Mouse (Mus musculus) liver, postnatal 0 days (tissue): ENCODE data around the gene Krtap4-7. TPM values are rescaled to one million over a fixed set of nuclear protein-coding genes. Genes with fewer than 3 reads are reported as not detected.

Experiments used
- ATAC-seq: fragments of 200-750 bp; cut with Nextera tagmentation; 2 replicates; pipeline ENCODE4 v1.8.0; 2017; ENCODE audit warnings: mild to moderate bottlenecking, moderate library complexity
- DNase-seq: peaks from one replicate; pipeline ENCODE4 v3.0.0-alpha.2; 2016
- H3K27ac ChIP-seq: fragments of 300-500 bp; sonication (generic); 2 replicates; pipeline ENCODE4 v1.5.1; 2014; ENCODE audit warnings: antibody characterized with exemption, moderate library complexity, mild to moderate bottlenecking, low read depth
- H3K27me3 ChIP-seq: fragments of 300-500 bp; sonication (generic); 2 replicates; pipeline ENCODE4 v1.6.1; 2014; ENCODE audit warnings: low read length, control low read depth, mixed read lengths; ENCODE audit not compliant: insufficient read depth
- H3K36me3 ChIP-seq: fragments of 300-500 bp; sonication (generic); replicated peaks from 2 replicates; pipeline ENCODE4 v1.6.1; 2014; ENCODE audit warnings: mild to moderate bottlenecking, control low read depth, low read length, moderate library complexity, mixed read lengths; ENCODE audit not compliant: insufficient read depth
- H3K4me1 ChIP-seq: fragments of 300-500 bp; sonication (generic); 2 replicates; pipeline ENCODE4 v1.6.1; 2014; ENCODE audit warnings: antibody characterized with exemption, mild to moderate bottlenecking, control low read depth; ENCODE audit not compliant: insufficient read depth
- H3K4me2 ChIP-seq: fragments of 300-500 bp; sonication (generic); 2 replicates; pipeline ENCODE4 v1.6.1; 2014; ENCODE audit warnings: low read depth, mild to moderate bottlenecking, low read length, moderate library complexity, mixed read lengths
- H3K4me3 ChIP-seq: fragments of 300-500 bp; sonication (generic); 2 replicates; pipeline ENCODE4 v1.5.1; 2014; ENCODE audit warnings: low read depth, low read length
- H3K9ac ChIP-seq: fragments of 300-500 bp; sonication (generic); replicated peaks from 2 replicates; pipeline ENCODE4 v1.6.1; 2014; ENCODE audit warnings: mild to moderate bottlenecking, moderate library complexity
- H3K9me3 ChIP-seq: fragments of 300-500 bp; sonication (generic); 2 replicates; pipeline ENCODE4 v1.6.1; 2016; ENCODE audit warnings: mild to moderate bottlenecking, control low read depth, low read length, mixed read lengths
- CTCF ChIP-seq: sonication (generic); IDR thresholded peaks from 2 replicates; pipeline ENCODE4 v1.5.1; 2016; ENCODE audit warnings: antibody characterized with exemption, low read depth
- EP300 ChIP-seq: IDR thresholded peaks from 2 replicates; pipeline ENCODE4 v1.6.1; 2016; ENCODE audit warnings: antibody characterized with exemption, low read depth, mild to moderate bottlenecking
- WGBS: fragments of 180-500 bp; shearing (Covaris S2); extraction: QIAGEN DNeasy Blood & Tissue Kit; methylation state at CpG from one replicate; pipeline ENCODE4 v1.1.7; 2014; ENCODE audit not compliant: insufficient replicate concordance; 5-methylcytosine and 5-hydroxymethylcytosine counted together
- polyA plus RNA-seq: library from polyadenylated mRNA; unstranded; fragments of >200 nt; fragmentation: Nextera tagmentation; extraction: Ambion mirVana; gene quantifications from 2 replicates; pipeline ENCODE4 v1.2.1, GENCODE M21; 2015

Krtap4-7 gene
- polyA plus RNA-seq, 1 experiment from 2014 or later: not detected

DNA sequence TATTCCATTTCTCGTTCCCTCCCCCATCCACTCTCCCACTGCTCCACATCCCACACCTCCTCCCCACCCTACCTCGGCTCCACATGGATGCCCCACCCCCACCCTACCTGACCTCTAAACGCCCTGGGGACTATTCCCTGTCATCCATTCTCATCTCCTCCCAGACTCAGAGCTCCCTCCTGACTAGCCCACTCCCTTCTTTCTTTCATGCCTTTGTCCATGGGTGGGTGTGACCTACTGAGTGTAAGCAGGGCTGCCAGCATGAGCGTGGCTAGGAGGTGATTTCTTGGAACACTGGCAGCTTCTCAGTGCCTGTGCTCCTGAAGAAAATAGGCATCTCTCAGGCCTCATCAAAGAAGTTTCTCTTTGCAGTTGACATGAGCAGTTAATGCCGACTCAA lies 13.2 kb upstream of the Krtap4-7 start:
- H3K9me3 ChIP-seq: no peaks in the 10 kb centered on the region
- 55% methylated on average over 5 of the region's 5 CpGs for WGBS
- H3K4me3 ChIP-seq: no peak overlapping the region
- no peaks in the 10 kb centered on the region for H3K4me1 ChIP-seq
- H3K36me3 ChIP-seq: no peaks in the 10 kb centered on the region
- no peaks in the 10 kb centered on the region for H3K27me3 ChIP-seq
- no peak overlapping the region for H3K9ac ChIP-seq
- DNase-seq (no peak), ATAC-seq (no peak)
- TF ChIP-seq CTCF (no peak), EP300 (no peak)
- H3K27ac ChIP-seq: no peak overlapping the region
- no peak overlapping the region for H3K4me2 ChIP-seq

DNA sequence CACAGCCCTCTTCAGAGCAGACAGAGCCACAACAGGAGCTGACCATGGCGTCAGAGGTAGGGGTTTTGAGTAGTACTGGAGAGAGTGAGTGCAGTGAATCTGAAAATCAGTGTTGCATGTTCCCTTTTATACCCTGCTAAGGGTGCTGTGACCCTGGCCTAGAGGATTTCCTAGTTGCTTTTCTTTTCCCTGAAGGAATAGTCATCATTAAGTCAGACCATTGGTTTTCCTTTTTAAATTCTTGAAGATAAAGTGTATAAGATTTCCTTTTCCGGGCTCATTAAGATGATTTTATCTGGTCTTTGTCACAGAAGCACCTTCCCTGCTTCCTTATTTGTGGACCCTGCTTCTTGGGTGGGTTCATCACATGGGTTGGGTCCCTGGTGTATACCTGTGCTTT lies 6.2 kb upstream of the Krtap4-7 start, which contains the start of gene Gm11555:
Gene Gm11555 (minus strand): TSS at position 101 of the 400 bp plus-strand sequence.
- no peak for TF ChIP-seq EP300
- no peak for TF ChIP-seq CTCF
- Histone ChIP-seq H3K9ac (no peak within 1 kb of the TSS), H3K9me3 (no peaks in the 10 kb centered on the region), H3K4me1 (no peaks in the 10 kb centered on the region), H3K27me3 (no peaks in the 10 kb centered on the region), H3K27ac (no peak within 1 kb of the TSS), H3K4me3 (no peak within 1 kb of the TSS), H3K4me2 (no peak within 1 kb of the TSS), H3K36me3 (no peaks in the 10 kb centered on the region)
- DNase-seq (no peak), ATAC-seq (no peak)
- 57% methylated on average over 2 of the region's 2 CpGs for WGBS

DNA sequence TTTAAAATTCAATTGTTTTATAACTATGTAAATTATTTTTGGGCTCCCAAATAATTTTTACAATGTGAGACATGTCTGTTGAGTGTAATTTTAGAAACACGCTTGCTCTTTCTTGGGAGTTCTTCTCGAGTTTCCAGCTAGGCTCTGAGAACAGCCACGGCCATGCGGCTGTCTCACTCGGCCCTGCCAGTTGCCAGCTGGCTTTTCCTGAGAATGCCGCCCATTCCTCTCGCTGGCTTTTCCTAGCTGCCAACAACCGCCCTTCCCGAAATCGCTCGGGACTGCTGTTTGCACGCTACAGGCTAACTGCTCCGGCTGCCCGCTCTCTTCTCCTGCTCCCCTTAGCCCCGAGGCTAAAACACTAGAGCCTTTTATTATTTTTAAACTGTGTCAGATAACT lies 2.6 kb upstream of the Krtap4-7 start:
- no peaks in the 10 kb centered on the region for H3K9me3 ChIP-seq
- TF ChIP-seq EP300 (no peak), CTCF (no peak)
- H3K4me3 ChIP-seq: no peak overlapping the region
- no peaks in the 10 kb centered on the region for H3K27me3 ChIP-seq
- no peak overlapping the region for H3K9ac ChIP-seq
- DNase-seq (no peak), ATAC-seq (no peak)
- WGBS: 85% methylated on average over 15 of the region's 15 CpGs
- H3K36me3 ChIP-seq: no peaks in the 10 kb centered on the region
- H3K4me1 ChIP-seq: no peaks in the 10 kb centered on the region
- no peak overlapping the region for H3K27ac ChIP-seq
- H3K4me2 ChIP-seq: no peak overlapping the region

GRCm38 (mm10) chr11:99644351-99644750 lies 462 bp upstream of the Krtap4-7 start:
- no peak for TF ChIP-seq EP300
- no peak for TF ChIP-seq CTCF
- no peak overlapping the region for H3K9ac ChIP-seq
- H3K27me3 ChIP-seq: no peaks in the 10 kb centered on the region
- H3K4me2 ChIP-seq: no peak overlapping the region
- 71% methylated on average over 3 of the region's 3 CpGs for WGBS
- no peaks in the 10 kb centered on the region for H3K4me1 ChIP-seq
- no peak overlapping the region for H3K4me3 ChIP-seq
- no peak overlapping the region for H3K27ac ChIP-seq
- ATAC-seq (no peak), DNase-seq (no peak)
- no peaks in the 10 kb centered on the region for H3K9me3 ChIP-seq
- H3K36me3 ChIP-seq: no peaks in the 10 kb centered on the region

- Histone ChIP-seq H3K36me3 (no peaks in the 10 kb centered on the region), H3K9me3 (no peaks in the 10 kb centered on the region), H3K27ac (no peak overlapping the region), H3K4me3 (no peak overlapping the region), H3K4me2 (no peak overlapping the region), H3K4me1 (no peaks in the 10 kb centered on the region), H3K27me3 (no peaks in the 10 kb centered on the region), H3K9ac (no peak overlapping the region)
- ATAC-seq (no peak), DNase-seq (no peak)
- 13% methylated on average over 1 of the region's 1 CpGs for WGBS
- TF ChIP-seq CTCF (no peak), EP300 (no peak)
Observed at GRCm38 (mm10) chr11:99640926-99641325, 3.0 kb downstream of the Krtap4-7 start.

- 76% methylated on average over 1 of the region's 1 CpGs for WGBS
- TF ChIP-seq CTCF (no peak), EP300 (no peak)
Observed at GRCm38 (mm10) chr11:99637086-99637485, 6.8 kb downstream of the Krtap4-7 start.

DNA sequence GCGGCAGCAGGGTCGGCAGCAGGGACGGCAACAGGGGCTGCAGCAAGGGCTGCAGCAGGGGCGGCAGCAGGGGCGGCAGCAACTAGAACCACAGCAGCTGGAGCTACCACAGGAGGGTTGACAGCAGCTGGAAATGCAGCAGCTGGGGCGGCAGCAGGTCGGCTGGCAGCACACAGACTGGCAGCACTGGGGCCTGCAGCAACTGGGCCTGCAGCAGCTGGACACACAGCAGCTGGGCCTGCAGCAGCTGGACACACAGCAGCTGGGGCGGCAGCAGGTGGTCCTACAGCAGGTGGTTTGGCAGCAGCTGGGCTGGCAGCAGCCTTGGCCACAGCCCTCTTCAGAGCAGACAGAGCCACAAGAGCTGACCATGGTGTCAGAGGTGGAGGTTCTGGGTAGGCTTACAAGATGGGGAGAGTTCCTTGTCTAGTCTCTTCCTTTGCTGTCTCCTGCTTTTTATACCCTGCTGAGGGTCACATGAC lies 9.2 kb downstream of the Krtap4-7 start, which contains the start of gene Krtap4-2:
Gene Krtap4-2 (minus strand): TSS at position 432 of the 482 bp plus-strand sequence.
- no peak within 1 kb of the TSS for H3K4me2 ChIP-seq
- no peak within 1 kb of the TSS for H3K9ac ChIP-seq
- H3K36me3 ChIP-seq: no peaks in the 10 kb centered on the region
- 32% methylated on average over 8 of the region's 8 CpGs for WGBS
- no peak for ATAC-seq
- no peaks in the 10 kb centered on the region for H3K9me3 ChIP-seq
- no peaks in the 10 kb centered on the region for H3K4me1 ChIP-seq
- H3K27ac ChIP-seq: no peak within 1 kb of the TSS
- DNase-seq: no peak
- H3K27me3 ChIP-seq: no peaks in the 10 kb centered on the region
- TF ChIP-seq CTCF: no peak
- no peak for TF ChIP-seq EP300
- H3K4me3 ChIP-seq: no peak within 1 kb of the TSS

More at GRCm38 (mm10) chr11:99637086-99637485, 6.8 kb downstream of the Krtap4-7 start:
- H3K27ac ChIP-seq: no peak overlapping the region
- no peak for ATAC-seq
- no peak overlapping the region for H3K4me3 ChIP-seq
- H3K9me3 ChIP-seq: no peaks in the 10 kb centered on the region
- H3K4me2 ChIP-seq: no peak overlapping the region
- no peak overlapping the region for H3K9ac ChIP-seq
- H3K36me3 ChIP-seq: no peaks in the 10 kb centered on the region
- H3K27me3 ChIP-seq: no peaks in the 10 kb centered on the region
- no peaks in the 10 kb centered on the region for H3K4me1 ChIP-seq
- DNase-seq: no peak
